ENCODE assay signal across 23 mouse cellular contexts in the genomic region with DNA sequence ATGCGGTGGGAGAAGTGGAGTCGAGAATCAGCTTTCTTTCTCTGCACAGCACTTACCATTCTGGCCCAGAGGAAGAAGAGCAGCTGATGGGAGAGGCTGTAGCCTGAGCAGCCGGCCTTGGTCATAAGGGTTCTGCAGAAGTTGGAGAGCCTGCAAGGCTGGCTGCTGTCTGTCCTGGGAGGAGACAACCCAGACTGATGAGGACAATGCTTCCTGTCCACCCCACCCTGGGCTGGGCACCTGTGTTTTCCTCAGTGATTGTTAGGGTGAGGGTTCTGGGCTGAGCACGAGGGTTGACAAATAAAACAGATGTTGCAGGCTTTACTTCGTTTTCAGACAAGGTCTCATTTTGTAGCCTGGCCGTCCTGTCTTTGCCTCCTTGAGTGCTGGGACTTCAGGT. TPM values are rescaled to one million over a fixed set of nuclear protein-coding genes. Genes with fewer than 3 reads are reported as not detected.
DNase-seq lines count a peak whose midpoint lies in the region; TF ChIP-seq lines count a peak whose summit lies in the region.
"Had no signal": no experiment of that assay in that cellular context is flagged by ENCODE, and none has a peak within 500 bp of the region (broad histone marks: within the 10 kb centered on the region; RNA-seq: fewer than 3 reads in every experiment).

No protein-coding gene starts in this region.

- intact Hi-C loops in heart, postnatal 25 days (cut with DNase I), result no loop called here

- H3K79me3 ChIP-seq in C2C12 (ENCODE audit: low read depth), result no peaks in the 10 kb centered on the region

- DNase-seq in heart, adult 11 months, result peak; percentile 97
- DNase-seq in heart, postnatal 4 days, result no peak
- DNase-seq in heart, adult 9 months (ENCODE audit: low spot score in 2 of 2), result peak; percentile 29 to 48
- DNase-seq in heart, postnatal 25 days (ENCODE audit: low spot score), result no peak
- DNase-seq: adrenal gland, adult 2 months; adrenal gland, postnatal 10 days; adrenal gland, postnatal 25 days; B cell, adult 2 months; cerebellum, adult 11 months; cerebellum, adult 18-20 months; cerebellum, adult 8-10 months; cerebellum, adult 9-11 months; cerebellum, postnatal 14 days; cerebellum, postnatal 36 days; embryo, embryonic 11 days had no signal

- no peak for TF ChIP-seq CTCF in C2C12 (IDR thresholded peaks at IDR 0.05; ENCODE audit: control insufficient read depth, insufficient read depth, insufficient read length)

- H3K27me3 ChIP-seq in C2C12 (ENCODE audit: control insufficient read depth, insufficient read depth, insufficient read length), result peaks cover 6% of the 10 kb centered on the region
- H3K27me3 ChIP-seq: embryonic facial prominence, embryonic 15.5 days had no signal

- no peak overlapping the region for H3K4me3 ChIP-seq in C2C12 (ENCODE audit: insufficient read depth, poor library complexity, severe bottlenecking)
- H3K4me3 ChIP-seq: embryonic facial prominence, embryonic 13.5 days; embryonic facial prominence, embryonic 15.5 days; erythroblast, embryonic 14.5 days; forebrain, embryonic 10.5 days; forebrain, embryonic 12.5 days had no signal

- H3K36me3 ChIP-seq in C2C12 (ENCODE audit: control insufficient read depth, insufficient read depth), result no peaks in the 10 kb centered on the region
- H3K36me3 ChIP-seq: embryonic facial prominence, embryonic 13.5 days; embryonic facial prominence, embryonic 15.5 days; forebrain, embryonic 10.5 days; forebrain, embryonic 12.5 days had no signal

- H3K79me2 ChIP-seq in C2C12 (ENCODE audit: control insufficient read depth, insufficient read depth), result no peaks in the 10 kb centered on the region

- H3ac ChIP-seq in C2C12 (ENCODE audit: control insufficient read depth, insufficient read length, low read depth), result peak overlapping the region; percentile 19

TF ChIP-seq in C2C12, 6 proteins besides CTCF, POLR2A, EP300 and RAD21:
- TF ChIP-seq MYOD1 (IDR thresholded peaks at IDR 0.05; ENCODE audit: control insufficient read depth, insufficient read length, low read depth) (no peak), FOSL1 (IDR thresholded peaks at IDR 0.05; ENCODE audit: insufficient read depth, low read length, poor library complexity, severe bottlenecking) (no peak), MAX (IDR thresholded peaks at IDR 0.05) (no peak), USF1 (IDR thresholded peaks at IDR 0.05; ENCODE audit: low read depth) (no peak), MYOG (IDR thresholded peaks at IDR 0.05; ENCODE audit: control insufficient read depth, extremely low read depth, insufficient read length) (no peak), CEBPB (IDR thresholded peaks at IDR 0.05; ENCODE audit: low read depth) (no peak)

RNA-seq across cellular contexts. Expression of a gene that starts 5.4 kb away (rescaled TPM):
- total RNA-seq in heart, postnatal 4 days (2021), result 10 to 100 TPM; 16.9 to 20.7 TPM
- total RNA-seq in heart, postnatal 25 days (2021), result 10 to 100 TPM; 19.3 to 22.8 TPM
- 4.4 TPM for polyA plus RNA-seq in C2C12 (2012; fragmentation: generic; extraction: Trizol)
- total RNA-seq: common myeloid progenitor, adult 5-6 weeks; MEL had no signal
- polyA plus RNA-seq: erythroblast, embryonic 14.5 days had no signal

RNA-seq across cellular contexts. Expression of a gene that starts 12.9 kb away (rescaled TPM):
- total RNA-seq in heart, postnatal 4 days (2021), result 1 to 10 TPM; 6.1 to 7.9 TPM
- 10 to 100 TPM; 11.7 to 15.4 TPM for total RNA-seq in heart, postnatal 25 days (2021)
- polyA plus RNA-seq in C2C12 (2012; fragmentation: generic; extraction: Trizol), result 22.5 TPM

RNA-seq across cellular contexts. Expression of a gene that starts 16.7 kb away (rescaled TPM):
- total RNA-seq in heart, postnatal 4 days (2021), result 10 to 100 TPM; 15.8 to 17.5 TPM
- total RNA-seq in heart, postnatal 25 days (2021), result 10 to 100 TPM; 12.1 to 12.3 TPM
- 37.7 TPM for polyA plus RNA-seq in C2C12 (2012; fragmentation: generic; extraction: Trizol)

RNA-seq across cellular contexts. Expression of a gene that starts 39.1 kb away (rescaled TPM):
- 10 to 100 TPM; 13.0 to 13.7 TPM for total RNA-seq in heart, postnatal 4 days (2021)
- 1 to 10 TPM; 8.7 to 9.7 TPM for total RNA-seq in heart, postnatal 25 days (2021)
- polyA plus RNA-seq in C2C12 (2012; fragmentation: generic; extraction: Trizol), result 12.6 TPM

Comparison
In these comparisons a context has a peak if more than half of its experiments do, and no peak if none do; other contexts are left out.
1. DNase-seq: peak in heart, adult 11 months (single experiment) and heart, adult 9 months (2 of 2); none in heart, postnatal 4 days (single experiment) and heart, postnatal 25 days (single experiment).